Mouse (Mus musculus) subcutaneous adipose tissue, adult 2 months (tissue): Measurements from ENCODE around the gene Nav1. TPM values are rescaled to one million over a fixed set of nuclear protein-coding genes. Genes with fewer than 3 reads are reported as not detected.

ENCODE experiments used
- polyA plus RNA-seq: library from polyadenylated mRNA; depleted of rRNA; stranded (reverse); fragments of >200 nt; gene quantifications from 2 replicates; pipeline ENCODE4 v1.2.3, GENCODE M21; 2012; ENCODE audit warnings: low replicate concordance; rRNA removed

The Nav1 gene
- polyA plus RNA-seq: 30.3 and 48.0 TPM in 2 replicates

GRCm38 (mm10) chr1:135607019-135607418, at the start of gene Nav1:
TSS of gene Nav1 (minus strand) at chr1:135607295.

GRCm38 (mm10) chr1:135429901-135430668, 177.0 kb downstream of the Nav1 start, which contains the start of gene Ipo9:
TSS of gene Ipo9 (minus strand) at chr1:135430499.

Other genes with a start within 250 kb of the Nav1 start
- 4.5 and 41.7 TPM in 2 replicates for gene Shisa4, start 232.1 kb downstream of the Nav1 start, polyA plus RNA-seq
- gene Ipo9, start 176.8 kb downstream of the Nav1 start, polyA plus RNA-seq: 159 and 208 TPM in 2 replicates
- gene Csrp1, start 112.8 kb upstream of the Nav1 start, polyA plus RNA-seq: 281 and 832 TPM in 2 replicates
- gene Phlda3, start 158.8 kb upstream of the Nav1 start, polyA plus RNA-seq: 356 and 528 TPM in 2 replicates
- gene Tnni1, start 172.1 kb upstream of the Nav1 start, polyA plus RNA-seq: 0.11 and 0.19 TPM in 2 replicates
- gene Lad1, start 211.3 kb upstream of the Nav1 start, polyA plus RNA-seq: 0.29 and 15.2 TPM in 2 replicates
- 6.1 TPM in 1 of 2 replicates, not detected in the other for gene Tnnt2, start 229.1 kb upstream of the Nav1 start, polyA plus RNA-seq